Mouse (Mus musculus) embryonic facial prominence, embryonic 14.5 days (tissue): ENCODE measurements around the gene Gm42372. TPM values are rescaled to one million over a fixed set of nuclear protein-coding genes. Genes with fewer than 3 reads are reported as not detected.

Source experiments
- ATAC-seq: fragments of 200-750 bp; cut with Nextera tagmentation; 2 replicates; pipeline ENCODE4 v1.8.0; 2017; ENCODE audit warnings: low read depth, moderate number of reproducible peaks, moderate TSS enrichment
- DNase-seq: peaks from one replicate; pipeline ENCODE4 v3.0.0-alpha.2; 2015; ENCODE audit warnings: low spot score
- H3K27ac ChIP-seq: fragments of 300-500 bp; sonication (generic); replicated peaks from 2 replicates; pipeline ENCODE4 v1.5.1; 2014; ENCODE audit warnings: low read depth, mild to moderate bottlenecking, low read length, moderate library complexity
- H3K27me3 ChIP-seq: fragments of 300-500 bp; sonication (generic); replicated peaks from 2 replicates; pipeline ENCODE4 v1.6.1; 2014; ENCODE audit warnings: low read length; ENCODE audit not compliant: control insufficient read depth, insufficient read depth
- H3K36me3 ChIP-seq: fragments of 300-500 bp; sonication (generic); 2 replicates; pipeline ENCODE4 v1.6.1; 2014; ENCODE audit warnings: low read length, mixed read lengths; ENCODE audit not compliant: control insufficient read depth, insufficient read depth
- H3K4me1 ChIP-seq: fragments of 300-500 bp; sonication (generic); 2 replicates; pipeline ENCODE4 v1.6.1; 2014; ENCODE audit warnings: antibody characterized with exemption, low read length; ENCODE audit not compliant: control insufficient read depth, insufficient read depth
- H3K4me2 ChIP-seq: fragments of 300-500 bp; sonication (generic); 2 replicates; pipeline ENCODE4 v1.6.1; 2014; ENCODE audit warnings: low read depth, mild to moderate bottlenecking, low read length, moderate library complexity, mixed read lengths
- H3K4me3 ChIP-seq: fragments of 300-500 bp; sonication (generic); 2 replicates; pipeline ENCODE4 v1.5.1; 2014; ENCODE audit warnings: low read depth, mild to moderate bottlenecking, low read length
- H3K9ac ChIP-seq: fragments of 300-500 bp; sonication (generic); 2 replicates; pipeline ENCODE4 v1.6.1; 2014; ENCODE audit warnings: low read depth, mild to moderate bottlenecking, low read length, moderate library complexity, mixed read lengths
- H3K9me3 ChIP-seq: fragments of 300-500 bp; sonication (generic); 2 replicates; pipeline ENCODE4 v1.6.1; 2016; ENCODE audit warnings: low read length; ENCODE audit not compliant: control insufficient read depth
- WGBS: fragments of 180-500 bp; shearing (Covaris S2); extraction: QIAGEN DNeasy Blood & Tissue Kit; methylation state at CpG from one replicate; pipeline ENCODE4 v1.1.7; 2014; 5-methylcytosine and 5-hydroxymethylcytosine counted together
- polyA plus RNA-seq: library from polyadenylated mRNA; unstranded; fragments of >200 nt; fragmentation: Nextera tagmentation; extraction: Ambion mirVana; gene quantifications from 2 replicates; pipeline ENCODE4 v1.2.1, GENCODE M21; 2014

Gm42372 gene
- polyA plus RNA-seq, 1 experiment from 2014 or later: 0.38 TPM

- no peaks in the 10 kb centered on the region for H3K27me3 ChIP-seq
- no peak overlapping the region for H3K27ac ChIP-seq
- ATAC-seq (no peak), DNase-seq (no peak)
- H3K4me1 ChIP-seq: 0 out of 2 replicates have a peak, but pooled peaks cover 3% of the 10 kb centered on the region
- no peaks in the 10 kb centered on the region for H3K36me3 ChIP-seq
- no peaks in the 10 kb centered on the region for H3K9me3 ChIP-seq
- WGBS: 71% methylated on average over 6 of the region's 6 CpGs
- no peak overlapping the region for H3K4me2 ChIP-seq
- H3K9ac ChIP-seq: no peak overlapping the region
- no peak overlapping the region for H3K4me3 ChIP-seq
Measured at GRCm38 (mm10) chr7:16978173-16978572, 4.7 kb upstream of the Gm42372 start.

- H3K36me3 ChIP-seq: no peaks in the 10 kb centered on the region
- no peak overlapping the region for H3K9ac ChIP-seq
- WGBS: 84% methylated on average over 3 of the region's 3 CpGs
- no peak for ATAC-seq
- no peaks in the 10 kb centered on the region for H3K9me3 ChIP-seq
- H3K27ac ChIP-seq: no peak overlapping the region
- no peaks in the 10 kb centered on the region for H3K27me3 ChIP-seq
- H3K4me3 ChIP-seq: no peak overlapping the region
- no peak for DNase-seq
- H3K4me1 ChIP-seq: 0 out of 2 replicates have a peak, but pooled peaks cover 3% of the 10 kb centered on the region
- H3K4me2 ChIP-seq: no peak overlapping the region
Measured at GRCm38 (mm10) chr7:16978593-16978992, 4.3 kb upstream of the Gm42372 start.

- WGBS: 3% methylated on average over 11 of the region's 12 CpGs
- peak; percentile 69; the same call in 1 of the 2 replicates for ATAC-seq
- peak overlapping the region; percentile 44 for H3K4me2 ChIP-seq
- peak overlapping the region; percentile 17 for H3K4me3 ChIP-seq
- no peaks in the 10 kb centered on the region for H3K9me3 ChIP-seq
- H3K4me1 ChIP-seq: 0 out of 2 replicates have a peak, but pooled peaks cover 3% of the 10 kb centered on the region
- no peaks in the 10 kb centered on the region for H3K27me3 ChIP-seq
- H3K9ac ChIP-seq: peak overlapping the region; percentile 47
- peak; percentile 77 for DNase-seq
- peak overlapping the region; percentile 73 for H3K27ac ChIP-seq
- H3K36me3 ChIP-seq: no peaks in the 10 kb centered on the region
Measured at GRCm38 (mm10) chr7:16980348-16980747, 2.5 kb upstream of the Gm42372 start.

- Histone ChIP-seq H3K27me3 (no peaks in the 10 kb centered on the region), H3K4me1 (peaks cover 37% of the 10 kb centered on the region), H3K27ac (peak overlapping the region; percentile 49; the same call in 1 of the 2 replicates), H3K4me2 (no peak overlapping the region), H3K9ac (no peak overlapping the region), H3K36me3 (no peaks in the 10 kb centered on the region), H3K9me3 (no peaks in the 10 kb centered on the region), H3K4me3 (no peak overlapping the region)
- WGBS: 26% methylated on average over 7 of the region's 7 CpGs
- DNase-seq (peak; percentile 51), ATAC-seq (no peak)
Measured at GRCm38 (mm10) chr7:16987541-16988149, 4.8 kb downstream of the Gm42372 start.

- Histone ChIP-seq H3K4me2 (no peak overlapping the region), H3K4me3 (no peak overlapping the region), H3K27me3 (no peaks in the 10 kb centered on the region), H3K4me1 (peaks cover 40% of the 10 kb centered on the region), H3K9me3 (no peaks in the 10 kb centered on the region), H3K27ac (peak overlapping the region; percentile 49; the same call in 1 of the 2 replicates), H3K36me3 (no peaks in the 10 kb centered on the region), H3K9ac (no peak overlapping the region)
- WGBS: 26% methylated on average over 3 of the region's 3 CpGs
- ATAC-seq (peak; percentile 23), DNase-seq (peak; percentile 90)
Measured at GRCm38 (mm10) chr7:16988405-16988804, 5.5 kb downstream of the Gm42372 start.

- Histone ChIP-seq H3K27ac (peak overlapping the region; percentile 92), H3K9ac (no peak overlapping the region), H3K36me3 (no peaks in the 10 kb centered on the region), H3K4me3 (no peak overlapping the region), H3K9me3 (no peaks in the 10 kb centered on the region), H3K27me3 (no peaks in the 10 kb centered on the region), H3K4me1 (peaks cover 47% of the 10 kb centered on the region), H3K4me2 (peak overlapping the region; percentile 25; the same call in 1 of the 2 replicates)
- ATAC-seq: no peak
- DNase-seq: peak; percentile 73
- 22% methylated on average over 15 of the region's 15 CpGs for WGBS
Measured at GRCm38 (mm10) chr7:16990006-16990744, 7.3 kb downstream of the Gm42372 start.

- Histone ChIP-seq H3K9me3 (no peaks in the 10 kb centered on the region), H3K27ac (peak overlapping the region; percentile 92), H3K4me2 (peak overlapping the region; percentile 37), H3K4me3 (peak overlapping the region; percentile 13; the same call in 1 of the 2 replicates), H3K36me3 (peaks cover 8% of the 10 kb centered on the region; the same call in 1 of the 2 replicates), H3K27me3 (no peaks in the 10 kb centered on the region), H3K4me1 (peaks cover 60% of the 10 kb centered on the region), H3K9ac (peak overlapping the region; percentile 34; the same call in 1 of the 2 replicates)
- ATAC-seq (peak; percentile 81), DNase-seq (peak; percentile 97)
- WGBS: 43% methylated on average over 18 of the region's 18 CpGs
Measured at GRCm38 (mm10) chr7:16991681-16992450, 9.0 kb downstream of the Gm42372 start.

GRCm38 (mm10) chr7:16992451-16992807, 9.5 kb downstream of the Gm42372 start, which contains the start of gene Ccdc8:
Gene Ccdc8, plus strand, starts transcription at chr7:16992708.
- Histone ChIP-seq H3K4me1 (peaks cover 62% of the 10 kb centered on the region), H3K27me3 (no peaks in the 10 kb centered on the region), H3K9me3 (no peaks in the 10 kb centered on the region), H3K36me3 (peaks cover 14% of the 10 kb centered on the region; the same call in 1 of the 2 replicates), H3K4me3 (peak within 1 kb of the TSS; percentile 69), H3K27ac (peak within 1 kb of the TSS; percentile 92), H3K4me2 (peak within 1 kb of the TSS; percentile 82), H3K9ac (peak within 1 kb of the TSS; percentile 85)
- ATAC-seq: no peak
- DNase-seq: no peak
- WGBS: 94% methylated on average over 5 of the region's 5 CpGs
